Mouse (Mus musculus): ENCODE data around the gene Cacna2d3.

GRCm38 (mm10) chr14:29137614-29138013 lies 584.0 kb downstream of the Cacna2d3 start:
- no peak for TF ChIP-seq CTCF (conservative IDR thresholded peaks at IDR 0.05; ENCODE audit: insufficient read depth, insufficient read length, low read depth, low read length)
- TF ChIP-seq POLR2A (IDR thresholded peaks at IDR 0.05; ENCODE audit: low read depth, low read length): no peak

Data from kidney, adult 2 months (tissue).